Mouse (Mus musculus) forebrain, embryonic 13.5 days (tissue): ENCODE data around the gene Ror1. TPM values are rescaled to one million over a fixed set of nuclear protein-coding genes. Genes with fewer than 3 reads are reported as not detected.
A peak's percentile ranks its signal among the peaks of the same experiment; 100 is the strongest.

Source experiments
- ATAC-seq: fragments of 200-750 bp; cut with Nextera tagmentation; 2 replicates; pipeline ENCODE4 v1.8.0; 2017
- H3K27ac ChIP-seq: fragments of 300-500 bp; sonication (generic); 2 replicates; pipeline ENCODE4 v1.5.1; 2015; ENCODE audit warnings: inconsistent platforms, mild to moderate bottlenecking, moderate library complexity
- H3K27me3 ChIP-seq: fragments of 300-500 bp; sonication (generic); 2 replicates; pipeline ENCODE4 v1.6.1; 2015; ENCODE audit warnings: mild to moderate bottlenecking, inconsistent platforms
- H3K36me3 ChIP-seq: fragments of 300-500 bp; sonication (generic); 2 replicates; pipeline ENCODE4 v1.6.1; 2015; ENCODE audit warnings: mild to moderate bottlenecking, inconsistent platforms; ENCODE audit not compliant: poor library complexity, severe bottlenecking
- H3K4me1 ChIP-seq: fragments of 300-500 bp; sonication (generic); 2 replicates; pipeline ENCODE4 v1.6.1; 2015; ENCODE audit warnings: inconsistent platforms
- H3K4me2 ChIP-seq: fragments of 300-500 bp; sonication (generic); 2 replicates; pipeline ENCODE4 v1.6.1; 2015; ENCODE audit warnings: inconsistent platforms, mild to moderate bottlenecking, moderate library complexity
- H3K4me3 ChIP-seq: fragments of 300-500 bp; sonication (generic); 2 replicates; pipeline ENCODE4 v1.5.1; 2015; ENCODE audit warnings: mild to moderate bottlenecking, inconsistent platforms
- H3K9ac ChIP-seq: fragments of 300-500 bp; sonication (generic); 2 replicates; pipeline ENCODE4 v1.6.1; 2015; ENCODE audit warnings: mild to moderate bottlenecking, inconsistent platforms
- H3K9me3 ChIP-seq: fragments of 300-500 bp; sonication (generic); replicated peaks from 2 replicates; pipeline ENCODE4 v1.6.1; 2016; ENCODE audit warnings: inconsistent platforms
- WGBS: fragments of 180-500 bp; shearing (Covaris S2); methylation state at CpG from one replicate; pipeline ENCODE4 v1.1.7; 2015; 5-methylcytosine and 5-hydroxymethylcytosine counted together
- polyA plus RNA-seq: library from polyadenylated mRNA; unstranded; fragments of >200 nt; fragmentation: Nextera tagmentation; extraction: Ambion mirVana; gene quantifications from 2 replicates; pipeline ENCODE4 v1.2.1, GENCODE M21; 2015

Ror1 gene
- polyA plus RNA-seq, 1 experiment from 2014 or later: 0.84 TPM

DNA sequence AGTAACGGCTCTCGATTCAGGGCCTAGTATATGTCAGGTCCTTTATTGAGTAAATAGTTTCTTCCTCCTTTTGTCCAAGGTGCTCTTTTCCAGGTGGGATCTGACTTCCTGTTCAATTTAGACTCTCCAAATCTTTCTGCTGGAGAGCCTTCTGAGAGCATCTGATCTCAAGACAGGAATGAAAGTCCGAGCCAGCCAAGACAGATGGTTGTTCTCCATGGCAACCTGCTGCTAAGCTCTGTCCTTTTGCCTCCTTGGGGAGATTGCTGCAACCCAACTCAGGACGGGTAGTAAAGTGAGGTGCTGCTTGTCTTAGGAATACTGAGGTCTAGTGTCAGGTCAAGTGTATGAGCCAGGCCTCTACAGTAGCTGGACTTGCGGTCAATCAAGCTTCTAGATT, 25.0 kb downstream of the Ror1 start:
- Histone ChIP-seq H3K4me2 (no peak overlapping the region), H3K4me3 (no peak overlapping the region), H3K27ac (no peak overlapping the region), H3K36me3 (no peaks in the 10 kb centered on the region), H3K9me3 (no peaks in the 10 kb centered on the region), H3K9ac (no peak overlapping the region), H3K4me1 (no peaks in the 10 kb centered on the region), H3K27me3 (no peaks in the 10 kb centered on the region)
- ATAC-seq: no peak
- 89% methylated on average over 5 of the region's 5 CpGs for WGBS

DNA sequence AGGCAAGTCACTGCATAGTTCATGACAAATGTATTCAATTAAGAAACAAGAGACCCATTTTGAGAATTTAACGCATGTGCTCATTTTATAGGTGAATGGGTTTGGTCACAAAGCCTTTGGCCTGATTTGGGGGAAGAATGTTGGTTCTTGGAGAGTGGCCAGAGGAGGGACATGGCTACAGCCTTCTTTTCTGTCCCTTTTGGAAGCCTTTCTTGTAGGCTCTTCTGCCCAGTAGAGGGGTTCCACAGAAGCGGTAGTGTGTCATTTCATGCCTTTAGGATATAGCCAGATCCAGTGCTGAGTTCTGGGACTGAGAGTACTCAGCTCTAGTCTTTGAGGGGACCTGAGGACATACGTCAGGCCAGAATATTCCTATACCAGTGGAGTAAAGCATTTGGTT, 26.8 kb downstream of the Ror1 start:
- no peak overlapping the region for H3K27ac ChIP-seq
- no peak for ATAC-seq
- H3K36me3 ChIP-seq: no peaks in the 10 kb centered on the region

DNA sequence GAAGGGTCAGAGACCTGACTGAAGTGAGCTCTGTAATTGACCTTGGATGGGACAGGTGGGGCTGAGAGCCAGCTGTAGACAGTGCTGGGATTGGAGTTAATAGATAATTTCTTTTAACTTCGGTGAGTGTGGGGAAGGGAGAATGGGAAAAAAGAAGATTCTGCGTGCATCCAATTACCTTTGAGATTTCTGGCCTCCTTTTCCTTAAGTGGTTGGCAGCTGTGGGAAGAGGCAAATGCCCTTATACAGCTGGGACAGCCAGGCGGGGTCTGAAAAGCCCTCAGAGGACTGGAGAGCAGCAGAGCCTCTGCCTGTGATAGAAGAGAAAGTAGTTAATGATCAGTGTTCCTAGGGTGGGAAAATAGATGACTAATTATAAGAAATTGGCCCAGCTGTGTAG, 27.9 kb downstream of the Ror1 start:
- Histone ChIP-seq H3K9me3 (no peaks in the 10 kb centered on the region), H3K4me2 (no peak overlapping the region), H3K27me3 (no peaks in the 10 kb centered on the region), H3K27ac (no peak overlapping the region), H3K9ac (no peak overlapping the region), H3K4me3 (no peak overlapping the region), H3K4me1 (0 out of 2 replicates have a peak, but pooled peaks cover under 1% of the 10 kb centered on the region), H3K36me3 (no peaks in the 10 kb centered on the region)
- 72% methylated on average over 3 of the region's 3 CpGs for WGBS
- ATAC-seq: no peak

More for the DNA sequence above, 26.8 kb downstream of the Ror1 start:
- Histone ChIP-seq H3K27me3 (no peaks in the 10 kb centered on the region), H3K4me1 (no peaks in the 10 kb centered on the region), H3K4me3 (no peak overlapping the region), H3K9me3 (no peaks in the 10 kb centered on the region), H3K4me2 (no peak overlapping the region), H3K9ac (no peak overlapping the region)
- WGBS: 87% methylated on average over 3 of the region's 3 CpGs

DNA sequence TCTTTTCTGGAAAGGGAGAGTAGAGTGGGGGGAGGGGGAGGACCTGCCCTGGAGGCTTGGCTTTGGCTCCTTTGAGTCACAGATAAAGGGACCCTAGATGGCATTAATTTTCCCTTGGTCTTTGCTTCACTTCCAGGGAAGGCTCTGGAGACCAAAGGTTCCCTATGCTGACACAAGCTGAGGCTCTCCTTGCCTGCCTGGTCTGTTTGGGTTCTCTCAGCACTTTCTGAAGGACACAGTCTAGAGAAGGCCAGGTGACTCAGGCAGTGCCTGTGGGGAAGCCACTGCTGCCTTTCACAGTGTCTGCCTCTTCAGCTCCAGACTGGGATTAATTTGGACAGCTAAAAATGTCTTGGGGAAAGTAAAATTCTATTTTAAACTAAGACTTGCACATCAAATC, 28.5 kb downstream of the Ror1 start:
- ATAC-seq: no peak
- no peak overlapping the region for H3K4me3 ChIP-seq
- no peak overlapping the region for H3K27ac ChIP-seq
- H3K4me1 ChIP-seq: 0 out of 2 replicates have a peak, but pooled peaks cover 4% of the 10 kb centered on the region
- no peak overlapping the region for H3K9ac ChIP-seq
- H3K36me3 ChIP-seq: no peaks in the 10 kb centered on the region
- H3K9me3 ChIP-seq: no peaks in the 10 kb centered on the region
- H3K27me3 ChIP-seq: no peaks in the 10 kb centered on the region
- no peak overlapping the region for H3K4me2 ChIP-seq

DNA sequence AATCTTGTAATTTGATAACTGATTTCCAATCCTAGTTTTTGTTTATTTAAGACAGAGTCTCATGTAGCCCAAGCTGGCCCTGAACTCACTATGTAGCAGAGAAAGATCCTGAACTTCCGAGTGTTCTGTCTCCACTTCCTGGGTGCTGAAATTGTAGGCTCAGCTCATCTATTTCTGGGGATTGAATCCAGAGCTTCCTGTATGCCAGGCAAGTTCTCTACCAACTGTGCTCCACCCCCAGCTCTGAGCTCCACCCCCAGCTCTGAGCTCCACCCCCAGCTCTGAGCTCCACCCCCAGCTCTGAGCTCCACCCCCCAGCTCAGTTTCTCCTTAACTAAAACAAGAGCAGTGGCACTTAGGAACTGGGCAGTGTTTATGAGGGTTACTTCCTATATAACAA, 29.3 kb downstream of the Ror1 start:
- no peaks in the 10 kb centered on the region for H3K36me3 ChIP-seq
- H3K9ac ChIP-seq: no peak overlapping the region
- no peaks in the 10 kb centered on the region for H3K9me3 ChIP-seq
- H3K27ac ChIP-seq: no peak overlapping the region
- 96% methylated on average over 1 of the region's 1 CpGs for WGBS
- no peak overlapping the region for H3K4me2 ChIP-seq
- no peak for ATAC-seq
- H3K27me3 ChIP-seq: no peaks in the 10 kb centered on the region
- H3K4me3 ChIP-seq: no peak overlapping the region
- peaks cover 11% of the 10 kb centered on the region; the same call in 1 of the 2 replicates for H3K4me1 ChIP-seq

DNA sequence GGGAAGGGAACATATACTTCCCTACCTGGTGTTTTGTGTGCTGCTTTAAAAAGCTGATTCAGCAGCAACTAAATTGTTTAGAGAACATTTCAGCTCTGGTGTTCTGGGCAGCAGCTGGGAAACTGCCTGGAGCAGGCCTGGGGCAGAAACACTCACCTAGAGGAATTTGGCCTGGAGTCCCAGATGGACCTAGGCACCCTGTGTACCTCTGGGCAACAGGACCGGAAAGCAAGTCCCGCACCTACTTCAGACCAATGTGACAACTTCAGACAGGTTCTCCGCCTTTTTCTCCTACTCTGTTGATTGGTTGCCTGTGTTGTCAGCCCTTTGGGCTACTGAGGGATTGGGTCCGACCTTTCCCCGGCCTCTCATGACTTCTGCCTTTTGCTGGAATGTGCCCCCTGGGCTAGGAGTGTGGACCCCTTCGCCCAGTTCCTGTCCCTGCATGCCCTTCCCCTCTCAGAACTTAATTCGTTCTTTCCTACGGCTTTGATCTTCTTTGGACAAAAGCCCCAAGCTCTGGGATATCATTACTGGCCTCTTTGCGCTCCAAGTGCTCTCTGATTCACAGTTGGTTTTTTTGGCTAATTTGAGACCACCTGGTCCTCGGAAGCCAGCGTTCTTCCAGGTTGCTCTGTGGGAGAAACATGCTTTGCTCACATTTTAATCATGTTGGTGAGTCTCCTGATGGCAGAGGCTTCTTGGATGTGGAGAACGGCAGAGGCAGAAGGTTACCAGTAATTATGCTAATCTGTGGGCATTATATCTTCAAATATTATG, 31.1 kb downstream of the Ror1 start:
- H3K4me3 ChIP-seq: no peak overlapping the region
- H3K9ac ChIP-seq: no peak overlapping the region
- no peaks in the 10 kb centered on the region for H3K36me3 ChIP-seq
- no peak overlapping the region for H3K27ac ChIP-seq
- no peak for ATAC-seq
- WGBS: 35% methylated on average over 12 of the region's 12 CpGs
- H3K9me3 ChIP-seq: no peaks in the 10 kb centered on the region
- peaks cover 11% of the 10 kb centered on the region; the same call in 1 of the 2 replicates for H3K4me1 ChIP-seq
- no peak overlapping the region for H3K4me2 ChIP-seq
- no peaks in the 10 kb centered on the region for H3K27me3 ChIP-seq

DNA sequence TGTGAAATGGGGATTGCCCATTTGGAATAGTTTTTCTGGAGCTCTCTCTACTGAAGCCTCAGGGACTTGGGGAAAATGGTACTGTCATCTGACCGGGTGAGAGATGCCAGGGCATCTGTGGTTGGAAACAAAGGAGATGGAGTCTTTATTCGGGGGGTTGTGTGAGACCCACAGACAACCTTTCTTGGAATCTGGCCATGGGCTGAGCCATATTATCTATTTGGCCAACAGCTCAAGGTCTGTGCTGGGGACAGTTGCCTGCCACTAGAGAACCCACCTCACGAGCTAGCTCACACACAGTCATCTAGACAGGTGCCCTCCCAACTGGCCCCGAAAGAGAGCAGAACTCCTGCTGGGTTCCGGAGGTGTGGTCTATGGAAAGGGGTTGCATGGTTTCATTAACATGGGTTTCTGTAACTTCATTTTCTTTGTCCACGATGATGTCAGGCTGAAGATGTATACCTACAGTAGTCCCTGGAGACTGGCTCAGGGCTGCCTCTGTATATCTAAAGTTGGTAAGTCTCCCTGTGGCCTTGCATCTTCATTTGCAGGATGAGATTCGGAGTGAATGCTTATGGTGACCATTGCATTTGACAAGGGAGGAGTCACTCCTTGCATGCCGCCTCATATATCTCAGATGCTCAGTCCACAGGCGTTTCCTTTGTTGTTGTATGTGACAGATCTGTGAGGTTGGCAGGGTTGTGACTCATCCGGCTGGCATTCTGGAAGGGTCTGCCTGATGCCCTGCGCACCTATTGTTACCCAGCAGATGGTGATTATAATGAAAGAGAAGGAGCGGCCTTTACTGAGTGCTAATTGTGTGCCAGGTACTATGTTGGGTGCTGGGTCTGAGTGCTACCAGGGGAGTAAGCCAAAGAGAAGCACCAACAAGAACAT, 32.7 kb downstream of the Ror1 start:
- Histone ChIP-seq H3K4me3 (no peak overlapping the region), H3K9ac (no peak overlapping the region), H3K4me2 (no peak overlapping the region), H3K27me3 (no peaks in the 10 kb centered on the region), H3K4me1 (peaks cover 11% of the 10 kb centered on the region; the same call in 1 of the 2 replicates), H3K27ac (no peak overlapping the region), H3K9me3 (no peaks in the 10 kb centered on the region), H3K36me3 (no peaks in the 10 kb centered on the region)
- WGBS: 88% methylated on average over 12 of the region's 12 CpGs
- no peak for ATAC-seq

DNA sequence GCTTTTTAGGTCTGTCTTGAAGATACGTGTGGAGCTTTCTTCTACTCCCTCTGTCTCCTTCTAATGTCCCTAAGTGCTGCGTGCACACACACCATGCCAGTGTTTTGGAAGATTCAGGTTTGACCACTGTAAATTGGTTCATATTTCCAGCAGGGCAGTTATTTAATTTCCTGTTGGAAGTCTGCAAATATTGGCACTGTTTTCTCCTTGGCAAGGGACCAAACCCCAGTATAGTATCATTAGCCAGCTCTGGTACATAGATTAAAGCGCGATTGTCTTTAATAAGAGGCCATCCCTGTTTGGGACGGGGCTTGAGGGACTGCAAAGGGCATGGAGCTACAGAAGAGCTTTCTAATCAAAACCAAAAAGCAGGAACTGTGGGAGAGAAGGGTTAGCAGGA, 33.6 kb downstream of the Ror1 start:
- 62% methylated on average over 5 of the region's 5 CpGs for WGBS
- peaks cover 11% of the 10 kb centered on the region; the same call in 1 of the 2 replicates for H3K4me1 ChIP-seq
- no peak overlapping the region for H3K9ac ChIP-seq
- 0 out of 2 replicates have a peak overlapping the region, but pooled peaks have one; percentile 14 for H3K27ac ChIP-seq
- H3K4me2 ChIP-seq: no peak overlapping the region
- no peaks in the 10 kb centered on the region for H3K9me3 ChIP-seq
- no peak for ATAC-seq
- H3K4me3 ChIP-seq: no peak overlapping the region
- H3K27me3 ChIP-seq: no peaks in the 10 kb centered on the region
- no peaks in the 10 kb centered on the region for H3K36me3 ChIP-seq

DNA sequence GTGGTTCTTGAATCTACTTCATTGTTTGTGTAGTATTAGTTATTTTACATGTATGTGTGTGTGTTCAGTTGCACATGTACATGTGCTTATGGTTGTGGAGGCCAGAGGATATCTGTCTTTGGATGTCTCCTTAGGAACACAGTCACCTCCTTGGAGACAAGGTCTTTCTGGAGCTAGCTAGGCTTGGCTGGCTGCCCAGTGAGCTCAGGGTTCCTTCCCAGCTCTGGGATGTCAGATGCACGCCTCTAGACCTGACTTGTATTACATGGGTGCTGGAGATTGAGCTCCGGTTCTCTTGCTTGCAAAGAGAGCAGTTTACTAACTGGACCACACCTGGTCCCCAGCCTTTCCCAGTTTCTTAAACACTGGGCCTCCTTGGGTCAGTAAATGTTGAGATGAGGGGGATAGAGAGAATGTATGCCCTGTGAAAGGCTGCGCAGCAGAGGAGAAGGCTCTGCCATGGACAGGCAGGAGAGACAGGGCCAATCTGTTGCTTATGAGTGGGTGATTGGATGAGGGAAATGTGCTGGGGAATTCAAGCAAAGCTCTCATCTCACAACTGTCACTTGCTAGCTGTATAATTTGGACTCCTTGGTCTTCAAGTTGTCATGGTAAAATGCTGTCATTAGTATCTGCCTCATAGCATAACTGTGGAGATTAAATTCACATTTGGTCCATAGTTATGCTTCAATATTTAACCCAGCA, 35.3 kb downstream of the Ror1 start:
- Histone ChIP-seq H3K36me3 (no peaks in the 10 kb centered on the region), H3K27me3 (no peaks in the 10 kb centered on the region), H3K4me1 (peaks cover 11% of the 10 kb centered on the region; the same call in 1 of the 2 replicates), H3K9ac (no peak overlapping the region), H3K9me3 (no peaks in the 10 kb centered on the region), H3K4me2 (no peak overlapping the region), H3K4me3 (no peak overlapping the region), H3K27ac (no peak overlapping the region)
- no peak for ATAC-seq
- 68% methylated on average over 3 of the region's 3 CpGs for WGBS

DNA sequence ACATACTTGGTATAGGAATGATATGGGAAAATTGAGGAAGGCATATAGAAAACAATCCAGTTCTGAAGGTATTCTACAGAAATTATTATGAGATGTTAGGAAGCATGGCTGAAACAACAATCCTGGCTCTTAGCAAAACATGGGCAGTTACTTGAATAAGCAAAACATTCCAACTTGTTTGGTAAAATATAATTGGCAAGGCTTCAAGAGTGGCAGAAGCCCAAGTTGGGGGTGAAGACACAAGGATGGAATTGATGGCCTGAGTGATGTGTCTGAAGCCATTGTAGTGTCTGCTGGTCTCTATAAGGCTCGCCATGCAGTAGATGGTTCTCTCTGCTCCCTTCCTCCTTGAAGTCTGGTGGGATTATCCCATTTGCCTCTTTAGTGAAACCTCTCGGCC, 35.9 kb downstream of the Ror1 start:
- Histone ChIP-seq H3K4me2 (no peak overlapping the region), H3K4me1 (peaks cover 11% of the 10 kb centered on the region; the same call in 1 of the 2 replicates), H3K9ac (no peak overlapping the region), H3K36me3 (no peaks in the 10 kb centered on the region), H3K27me3 (no peaks in the 10 kb centered on the region), H3K27ac (no peak overlapping the region), H3K9me3 (no peaks in the 10 kb centered on the region), H3K4me3 (no peak overlapping the region)
- ATAC-seq: no peak
- WGBS: 85% methylated on average over 2 of the region's 2 CpGs

DNA sequence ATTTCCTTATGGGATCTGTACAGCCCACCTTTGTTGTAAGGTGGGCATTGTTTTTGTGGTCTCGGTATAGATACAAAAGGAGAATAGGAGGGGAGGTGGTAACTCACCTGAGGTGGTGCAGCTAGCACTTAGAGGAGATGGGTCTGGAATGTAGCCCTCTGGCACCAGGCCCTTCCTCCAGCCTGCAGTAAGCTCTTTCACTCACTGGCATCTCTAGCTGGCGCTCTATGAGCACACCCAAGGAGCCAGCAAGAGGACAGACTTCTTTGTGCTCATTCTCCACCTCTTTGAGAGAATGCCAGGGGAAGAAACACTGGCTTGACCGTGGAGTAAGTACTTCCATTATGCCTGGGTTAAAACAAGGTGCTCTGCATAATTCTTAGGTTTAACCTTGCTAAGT, 36.7 kb downstream of the Ror1 start:
- Histone ChIP-seq H3K9me3 (no peaks in the 10 kb centered on the region), H3K27me3 (no peaks in the 10 kb centered on the region), H3K4me2 (no peak overlapping the region), H3K4me1 (peaks cover 11% of the 10 kb centered on the region; the same call in 1 of the 2 replicates), H3K9ac (no peak overlapping the region), H3K4me3 (no peak overlapping the region), H3K27ac (no peak overlapping the region), H3K36me3 (no peaks in the 10 kb centered on the region)
- WGBS: 81% methylated on average over 3 of the region's 3 CpGs
- no peak for ATAC-seq

DNA sequence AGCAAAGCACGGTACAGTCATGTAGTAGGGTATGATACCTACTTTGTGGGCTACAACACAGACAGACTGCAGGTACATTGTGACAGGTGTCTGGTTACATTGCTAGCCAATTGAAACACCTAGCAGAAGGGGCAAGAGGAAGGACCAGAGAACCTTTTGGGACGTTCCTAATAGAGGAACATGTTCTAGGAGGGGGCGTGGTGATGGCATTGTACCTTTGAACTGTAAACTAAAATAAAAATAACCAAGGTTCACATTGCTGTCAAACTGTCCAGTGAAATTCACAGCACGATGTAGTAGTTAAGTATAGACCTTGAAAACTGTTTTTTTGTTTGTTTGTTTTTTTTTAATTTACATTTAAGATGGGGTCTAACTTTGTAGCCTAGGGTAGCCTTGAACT, 40.5 kb downstream of the Ror1 start:
- ATAC-seq: no peak
- no peak overlapping the region for H3K27ac ChIP-seq
- no peaks in the 10 kb centered on the region for H3K27me3 ChIP-seq
- no peaks in the 10 kb centered on the region for H3K9me3 ChIP-seq
- H3K36me3 ChIP-seq: no peaks in the 10 kb centered on the region
- H3K9ac ChIP-seq: no peak overlapping the region
- WGBS: 88% methylated on average over 4 of the region's 4 CpGs
- no peak overlapping the region for H3K4me2 ChIP-seq
- H3K4me3 ChIP-seq: no peak overlapping the region
- no peaks in the 10 kb centered on the region for H3K4me1 ChIP-seq
